Mouse (Mus musculus) lung, embryonic 16.5 days (tissue): ENCODE results near the gene 1700037H04Rik. TPM values are rescaled to one million over a fixed set of nuclear protein-coding genes. Genes with fewer than 3 reads are reported as not detected.
A peak's percentile ranks its signal among the peaks of the same experiment; 100 is the strongest.

ENCODE experiments used
- ATAC-seq: fragments of 200-750 bp; cut with Nextera tagmentation; 2 replicates; pipeline ENCODE4 v1.8.0; 2017; ENCODE audit warnings: low read depth, mild to moderate bottlenecking, moderate library complexity
- H3K27ac ChIP-seq: fragments of 300-500 bp; sonication (generic); 2 replicates; pipeline ENCODE4 v1.5.1; 2014; ENCODE audit warnings: mild to moderate bottlenecking, control low read depth, low read length
- H3K27me3 ChIP-seq: fragments of 300-500 bp; sonication (generic); 2 replicates; pipeline ENCODE4 v1.6.1; 2014; ENCODE audit warnings: low read depth, low read length, mixed read lengths; ENCODE audit not compliant: control insufficient read depth, insufficient read depth
- H3K36me3 ChIP-seq: fragments of 300-500 bp; sonication (generic); 2 replicates; pipeline ENCODE4 v1.6.1; 2014; ENCODE audit warnings: low read length; ENCODE audit not compliant: control insufficient read depth, insufficient read depth
- H3K4me1 ChIP-seq: fragments of 300-500 bp; sonication (generic); replicated peaks from 2 replicates; pipeline ENCODE4 v1.6.1; 2014; ENCODE audit warnings: low read length, mixed read lengths; ENCODE audit not compliant: control insufficient read depth, insufficient read depth
- H3K4me2 ChIP-seq: fragments of 300-500 bp; sonication (generic); 2 replicates; pipeline ENCODE4 v1.6.1; 2014; ENCODE audit warnings: low read depth, low read length, control low read depth
- H3K4me3 ChIP-seq: fragments of 300-500 bp; sonication (generic); 2 replicates; pipeline ENCODE4 v1.5.1; 2014; ENCODE audit warnings: mild to moderate bottlenecking, low read length, control low read depth
- H3K9ac ChIP-seq: fragments of 300-500 bp; sonication (generic); 2 replicates; pipeline ENCODE4 v1.6.1; 2014; ENCODE audit warnings: low read length, control low read depth
- H3K9me3 ChIP-seq: fragments of 300-500 bp; sonication (generic); 2 replicates; pipeline ENCODE4 v1.6.1; 2016; ENCODE audit warnings: low read length; ENCODE audit not compliant: control insufficient read depth
- WGBS: fragments of 180-500 bp; shearing (Covaris S2); extraction: QIAGEN DNeasy Blood & Tissue Kit; methylation state at CpG from one replicate; pipeline ENCODE4 v1.1.7; 2014; 5-methylcytosine and 5-hydroxymethylcytosine counted together
- polyA plus RNA-seq: library from polyadenylated mRNA; unstranded; fragments of >200 nt; fragmentation: Nextera tagmentation; extraction: Ambion mirVana; gene quantifications from 2 replicates; pipeline ENCODE4 v1.2.1, GENCODE M21; 2015

1700037H04Rik gene
- polyA plus RNA-seq, 1 experiment from 2014 or later = 57.9 TPM

- 43% methylated on average over 11 of the region's 11 CpGs for WGBS
- no peak overlapping the region for H3K4me3 ChIP-seq
- H3K4me1 ChIP-seq = peaks cover 14% of the 10 kb centered on the region
- H3K9me3 ChIP-seq = no peaks in the 10 kb centered on the region
- peaks cover 15% of the 10 kb centered on the region for H3K36me3 ChIP-seq
- no peak overlapping the region for H3K9ac ChIP-seq
- no peaks in the 10 kb centered on the region for H3K27me3 ChIP-seq
- H3K4me2 ChIP-seq = no peak overlapping the region
- no peak overlapping the region for H3K27ac ChIP-seq
- ATAC-seq = no peak
Observed at GRCm38 (mm10) chr2:131135521-131136139, 24.3 kb downstream of the 1700037H04Rik start.

- no peak for ATAC-seq
- Histone ChIP-seq H3K4me1 (peaks cover 6% of the 10 kb centered on the region), H3K4me2 (no peak overlapping the region), H3K27ac (peak overlapping the region; percentile 56), H3K4me3 (no peak overlapping the region), H3K36me3 (peaks cover 15% of the 10 kb centered on the region), H3K9ac (no peak overlapping the region), H3K27me3 (no peaks in the 10 kb centered on the region), H3K9me3 (no peaks in the 10 kb centered on the region)
- WGBS = 74% methylated on average over 8 of the region's 8 CpGs
Observed at GRCm38 (mm10) chr2:131134826-131135400, 25.0 kb downstream of the 1700037H04Rik start.

DNA sequence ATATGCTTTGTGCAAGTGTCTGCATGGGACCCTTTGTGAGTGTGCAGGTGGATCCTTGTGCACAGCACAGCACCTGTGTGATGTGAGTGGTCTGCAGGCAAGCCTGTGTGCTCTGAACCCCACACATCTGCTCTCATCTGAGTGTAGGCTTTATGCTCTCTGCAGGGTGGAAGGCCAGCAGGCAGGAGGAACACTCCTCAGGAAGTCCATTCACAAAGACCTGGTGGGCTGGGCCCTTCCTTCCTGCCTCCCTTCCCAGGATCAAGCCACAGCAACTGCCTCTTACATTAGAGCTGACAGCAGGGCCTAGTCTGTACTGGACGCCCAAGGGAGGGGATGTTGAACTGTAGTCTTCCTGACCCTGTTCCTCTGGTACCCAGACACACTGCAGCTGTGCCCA, 25.5 kb downstream of the 1700037H04Rik start:
- H3K27ac ChIP-seq = peak overlapping the region; percentile 74

GRCm38 (mm10) chr2:131132930-131133547, 26.8 kb downstream of the 1700037H04Rik start, which contains the start of gene Gm11037:
Gene Gm11037, plus strand, starts transcription at chr2:131133497.
- 80% methylated on average over 9 of the region's 9 CpGs for WGBS

More for the DNA sequence above, 25.5 kb downstream of the 1700037H04Rik start:
- WGBS = 75% methylated on average over 1 of the region's 1 CpGs
- ATAC-seq = peak; percentile 81
- H3K4me1 ChIP-seq = peaks cover 1% of the 10 kb centered on the region; the same call in 1 of the 2 replicates
- H3K4me3 ChIP-seq = no peak overlapping the region
- H3K27me3 ChIP-seq = no peaks in the 10 kb centered on the region
- H3K36me3 ChIP-seq = peaks cover 11% of the 10 kb centered on the region
- H3K9me3 ChIP-seq = no peaks in the 10 kb centered on the region
- no peak overlapping the region for H3K9ac ChIP-seq
- no peak overlapping the region for H3K4me2 ChIP-seq

DNA sequence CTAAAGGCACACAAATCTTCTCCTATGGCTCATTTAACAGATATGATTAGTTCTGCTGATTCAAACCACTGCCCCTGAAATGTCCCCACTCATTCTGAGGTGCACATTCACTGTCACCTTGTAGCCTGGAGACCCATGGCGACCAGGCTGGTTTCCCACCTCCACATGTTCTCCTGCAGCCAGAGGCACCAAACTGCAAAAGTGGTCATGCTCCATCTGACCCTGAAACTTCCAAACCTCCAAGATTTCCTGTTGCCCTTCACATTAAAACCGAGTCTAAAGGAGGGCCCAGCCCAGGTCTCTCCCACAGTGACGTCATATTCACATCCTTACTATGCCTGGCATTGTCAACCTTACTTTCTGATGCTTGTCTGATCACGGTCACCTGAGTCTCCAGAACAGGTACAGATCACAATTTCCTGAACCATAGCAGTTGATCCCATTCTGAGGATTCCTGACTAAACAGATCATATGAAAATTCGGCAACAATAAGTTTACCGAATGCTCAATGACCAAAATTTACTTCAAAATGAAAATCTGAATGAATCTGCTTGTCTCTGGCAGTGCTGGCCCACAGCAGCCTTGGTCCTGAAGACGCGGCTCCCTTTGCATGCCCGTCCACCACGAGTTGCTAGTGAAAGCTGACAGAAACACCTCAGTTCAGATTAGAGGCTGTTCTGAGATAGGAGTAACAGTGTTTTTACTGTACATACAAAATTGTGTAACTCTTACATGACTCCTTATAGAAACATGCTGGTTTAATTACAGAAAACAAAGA, 27.6 kb downstream of the 1700037H04Rik start:
- no peak for ATAC-seq
- Histone ChIP-seq H3K4me1 (peaks cover 2% of the 10 kb centered on the region; the same call in 1 of the 2 replicates), H3K9me3 (no peaks in the 10 kb centered on the region), H3K9ac (no peak overlapping the region), H3K4me3 (no peak overlapping the region), H3K36me3 (peaks cover 2% of the 10 kb centered on the region), H3K27ac (no peak overlapping the region), H3K27me3 (no peaks in the 10 kb centered on the region), H3K4me2 (no peak overlapping the region)
- WGBS = 76% methylated on average over 10 of the region's 10 CpGs

More at GRCm38 (mm10) chr2:131132930-131133547, 26.8 kb downstream of the 1700037H04Rik start, which contains the start of gene Gm11037:
- H3K36me3 ChIP-seq = peaks cover 3% of the 10 kb centered on the region
- H3K4me1 ChIP-seq = peaks cover 2% of the 10 kb centered on the region; the same call in 1 of the 2 replicates
- H3K27ac ChIP-seq = peak within 1 kb of the TSS; percentile 74
- no peak for ATAC-seq
- no peaks in the 10 kb centered on the region for H3K9me3 ChIP-seq
- H3K4me3 ChIP-seq = no peak within 1 kb of the TSS
- H3K4me2 ChIP-seq = no peak within 1 kb of the TSS
- no peak within 1 kb of the TSS for H3K9ac ChIP-seq
- H3K27me3 ChIP-seq = no peaks in the 10 kb centered on the region

GRCm38 (mm10) chr2:131130849-131131248, 29.0 kb downstream of the 1700037H04Rik start:
- ATAC-seq = no peak
- Histone ChIP-seq H3K4me1 (peaks cover 6% of the 10 kb centered on the region; the same call in 1 of the 2 replicates), H3K27me3 (no peaks in the 10 kb centered on the region), H3K4me3 (no peak overlapping the region), H3K36me3 (no peaks in the 10 kb centered on the region), H3K4me2 (no peak overlapping the region), H3K9me3 (no peaks in the 10 kb centered on the region), H3K27ac (no peak overlapping the region), H3K9ac (no peak overlapping the region)
- WGBS = 88% methylated on average over 2 of the region's 2 CpGs

DNA sequence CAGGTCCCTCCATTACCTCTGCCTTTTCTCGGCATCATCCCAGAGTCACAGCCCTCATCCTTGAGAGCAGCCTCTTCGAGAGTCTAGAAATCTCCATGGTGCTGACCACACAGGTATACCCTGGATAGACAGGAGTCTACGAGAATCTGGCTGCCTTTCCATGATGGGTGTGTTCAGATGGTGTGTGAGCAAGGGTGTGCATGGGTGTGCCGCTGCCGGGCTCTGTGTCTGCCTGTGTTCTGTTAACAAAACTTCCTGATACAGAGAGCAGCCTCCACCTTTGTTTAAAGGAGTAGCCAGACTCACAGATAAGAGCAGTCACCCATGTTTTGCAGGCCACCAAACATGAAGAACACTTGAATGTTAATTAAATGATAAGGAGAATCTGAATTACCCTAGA, 30.0 kb downstream of the 1700037H04Rik start:
- no peak overlapping the region for H3K4me3 ChIP-seq
- no peak overlapping the region for H3K27ac ChIP-seq
- no peak for ATAC-seq
- H3K27me3 ChIP-seq = no peaks in the 10 kb centered on the region
- H3K4me2 ChIP-seq = no peak overlapping the region
- H3K36me3 ChIP-seq = no peaks in the 10 kb centered on the region
- H3K9me3 ChIP-seq = no peaks in the 10 kb centered on the region
- peaks cover 6% of the 10 kb centered on the region; the same call in 1 of the 2 replicates for H3K4me1 ChIP-seq
- H3K9ac ChIP-seq = no peak overlapping the region
- WGBS = 60% methylated on average over 5 of the region's 5 CpGs

- peak overlapping the region; percentile 10; the same call in 1 of the 2 replicates for H3K4me3 ChIP-seq
- no peak overlapping the region for H3K27ac ChIP-seq
- H3K4me2 ChIP-seq = peak overlapping the region; percentile 70
- H3K4me1 ChIP-seq = peaks cover 8% of the 10 kb centered on the region; the same call in 1 of the 2 replicates
- no peaks in the 10 kb centered on the region for H3K27me3 ChIP-seq
- H3K9ac ChIP-seq = no peak overlapping the region
- no peak for ATAC-seq
- H3K9me3 ChIP-seq = no peaks in the 10 kb centered on the region
- 66% methylated on average over 3 of the region's 3 CpGs for WGBS
- no peaks in the 10 kb centered on the region for H3K36me3 ChIP-seq
Observed at GRCm38 (mm10) chr2:131128636-131129157, 31.2 kb downstream of the 1700037H04Rik start.
